Mouse (Mus musculus): ENCODE results near the gene Olfr358. TPM values are rescaled to one million over a fixed set of nuclear protein-coding genes. Genes with fewer than 3 reads are reported as not detected.

Olfr358 gene
- not detected for total RNA-seq (2023)

DNA sequence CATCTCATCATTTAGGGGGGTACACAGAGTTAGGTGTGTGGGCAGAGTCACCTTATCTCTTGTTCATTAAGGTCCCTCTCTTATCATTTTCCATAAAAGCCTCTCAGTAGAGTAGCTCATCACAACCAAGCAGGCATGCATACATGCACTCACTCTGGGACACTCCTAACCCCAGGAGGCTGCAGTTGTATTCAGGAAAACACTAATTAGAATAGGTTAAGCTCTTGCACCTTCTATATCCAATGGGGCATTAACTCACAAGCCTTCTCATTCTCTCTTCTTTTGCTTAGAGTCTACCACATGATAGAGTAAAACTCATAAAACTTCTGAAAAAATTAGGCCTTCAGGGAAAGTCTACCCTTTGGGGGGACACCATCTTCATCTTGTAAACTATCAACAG is at the start of gene Olfr358:
Gene Olfr358 (minus strand): TSS at position 101 of the 400 bp plus-strand sequence.

DNA sequence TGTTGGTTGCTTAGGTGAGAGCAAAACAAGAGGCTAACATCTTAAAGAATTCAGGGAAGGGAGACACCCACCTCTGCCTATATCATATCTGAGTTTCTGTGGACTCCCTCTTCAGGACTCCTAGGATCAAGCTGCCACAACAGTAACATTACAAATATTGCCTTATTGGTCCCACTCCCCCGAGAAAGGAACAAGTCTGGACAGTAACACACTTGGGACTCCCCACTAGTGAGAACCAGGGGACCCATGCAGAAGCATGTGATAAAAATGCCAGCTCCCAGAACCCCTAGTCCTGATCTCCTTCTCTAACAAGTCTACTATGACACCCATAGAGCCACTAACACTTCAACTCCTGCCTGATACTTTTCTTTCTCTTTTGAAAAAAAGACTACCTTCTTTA is 15.6 kb downstream of the Olfr358 start, which contains the start of gene Olfr357:
Gene Olfr357 (plus strand): TSS at position 301 of the 400 bp plus-strand sequence.

Other genes with a start within 250 kb of the Olfr358 start
- not detected for gene Olfr348, start 225.1 kb downstream of the Olfr358 start, total RNA-seq (2023)
- not detected for gene Olfr50, start 218.8 kb downstream of the Olfr358 start, total RNA-seq (2023)
- gene Olfr3, start 192.3 kb downstream of the Olfr358 start, total RNA-seq (2023), result not detected
- gene Olfr350, start 163.0 kb downstream of the Olfr358 start, total RNA-seq (2023), result not detected
- gene Olfr351, start 146.7 kb downstream of the Olfr358 start, total RNA-seq (2023), result not detected
- not detected for gene Olfr352, start 140.9 kb downstream of the Olfr358 start, total RNA-seq (2023)
- not detected for gene Olfr353, start 116.4 kb downstream of the Olfr358 start, total RNA-seq (2023)
- gene Olfr354, start 103.7 kb downstream of the Olfr358 start, total RNA-seq (2023), result not detected
- gene Olfr355, start 80.4 kb downstream of the Olfr358 start, total RNA-seq (2023), result not detected
- not detected for gene Olfr356, start 72.2 kb downstream of the Olfr358 start, total RNA-seq (2023)
- not detected for gene Olfr357, start 15.5 kb downstream of the Olfr358 start, total RNA-seq (2023)
- gene Olfr360, start 56.4 kb upstream of the Olfr358 start, total RNA-seq (2023), result not detected
- not detected for gene Olfr361, start 80.0 kb upstream of the Olfr358 start, total RNA-seq (2023)
- gene Olfr362, start 108.6 kb upstream of the Olfr358 start, total RNA-seq (2023), result not detected
- gene Olfr364-ps1, start 130.0 kb upstream of the Olfr358 start, total RNA-seq (2023), result not detected
- under 1 TPM in 1 of 2 experiments, not detected in 1; 0.09 TPM for gene Olfr365, start 178.9 kb upstream of the Olfr358 start, total RNA-seq (2023)
- gene Olfr366, start 202.2 kb upstream of the Olfr358 start, total RNA-seq (2023), result not detected